Mouse (Mus musculus) large intestine, adult 2 months (tissue): ENCODE results near the gene C1ra. TPM values are rescaled to one million over a fixed set of nuclear protein-coding genes. Genes with fewer than 3 reads are reported as not detected.
"Not testable (repeated sequence)": the region's sequence is repeated elsewhere in the genome, so short reads cannot be mapped to it uniquely, and the experiment has no call there.

ENCODE experiments used
- DNase-seq: peaks from one replicate; pipeline ENCODE4 v3.0.0-alpha.2; 2012; ENCODE audit warnings: low read depth, low spot score
- WGBS: fragments of 180-500 bp; shearing (Covaris S2); methylation state at CpG from one replicate; pipeline ENCODE4 v1.1.7; 2018; 5-methylcytosine and 5-hydroxymethylcytosine counted together
- polyA plus RNA-seq: library from polyadenylated mRNA; depleted of rRNA; stranded (reverse); fragments of >200 nt; gene quantifications from 2 replicates; pipeline ENCODE4 v1.2.3, GENCODE M21; 2012; rRNA removed

C1ra gene
- polyA plus RNA-seq, 1 experiment, result 19.0 TPM

DNA sequence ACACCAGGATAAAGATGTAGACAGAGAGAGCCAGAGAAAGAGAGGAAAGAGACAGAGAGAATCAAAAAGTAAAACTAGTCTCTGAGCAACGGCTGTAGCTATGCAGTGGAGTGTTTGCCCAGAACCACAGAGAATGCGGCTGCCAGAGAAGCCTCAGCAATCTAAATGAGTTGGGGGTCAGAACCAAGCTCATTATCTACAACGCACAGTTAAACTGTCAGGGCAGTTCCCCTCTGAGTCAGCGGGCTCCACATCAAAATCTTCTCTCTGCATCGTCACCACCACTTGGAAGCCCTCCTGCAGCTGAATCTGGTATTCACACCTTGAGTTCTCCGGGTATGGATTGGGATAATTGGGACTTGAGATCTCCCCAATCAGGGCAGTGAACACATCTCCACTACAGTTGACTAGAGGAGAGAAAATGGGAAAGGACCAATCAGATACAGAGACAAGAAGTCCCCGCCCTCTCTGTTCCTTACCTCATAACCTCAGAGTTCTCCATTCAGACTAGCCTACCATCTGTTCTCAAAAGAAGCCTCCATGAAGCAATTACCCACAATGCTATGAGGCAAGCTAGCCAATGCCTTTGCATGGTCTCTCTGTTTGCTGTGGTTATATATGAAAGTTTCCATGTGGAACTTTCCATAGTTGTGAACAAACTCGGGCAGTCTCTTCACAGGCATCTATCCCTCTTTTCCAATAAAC, 24.1 kb downstream of the C1ra start:
- WGBS, result 75% methylated on average over 8 of the region's 8 CpGs
- DNase-seq, result not testable (repeated sequence)

DNA sequence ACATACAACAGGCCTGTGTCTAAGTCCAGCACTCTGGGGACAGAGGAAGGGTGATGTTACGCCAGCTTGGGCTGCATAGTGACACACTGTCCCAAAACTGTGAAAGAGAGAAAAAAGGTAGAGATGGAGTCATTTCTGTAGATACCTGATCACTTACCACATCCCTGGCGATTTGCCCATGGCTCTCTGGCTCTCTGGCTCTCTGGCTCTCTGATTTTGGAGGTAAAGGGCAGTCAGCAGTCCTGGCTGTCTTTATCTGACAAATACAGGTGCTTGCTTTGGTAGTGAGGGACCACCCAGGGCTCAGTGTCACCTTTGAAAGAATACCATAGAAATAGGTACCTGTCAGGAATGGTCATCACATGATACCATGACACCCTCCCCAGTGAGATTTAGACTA, 29.0 kb downstream of the C1ra start:
- DNase-seq, result not testable (repeated sequence)
- WGBS, result 79% methylated on average over 2 of the region's 2 CpGs

DNA sequence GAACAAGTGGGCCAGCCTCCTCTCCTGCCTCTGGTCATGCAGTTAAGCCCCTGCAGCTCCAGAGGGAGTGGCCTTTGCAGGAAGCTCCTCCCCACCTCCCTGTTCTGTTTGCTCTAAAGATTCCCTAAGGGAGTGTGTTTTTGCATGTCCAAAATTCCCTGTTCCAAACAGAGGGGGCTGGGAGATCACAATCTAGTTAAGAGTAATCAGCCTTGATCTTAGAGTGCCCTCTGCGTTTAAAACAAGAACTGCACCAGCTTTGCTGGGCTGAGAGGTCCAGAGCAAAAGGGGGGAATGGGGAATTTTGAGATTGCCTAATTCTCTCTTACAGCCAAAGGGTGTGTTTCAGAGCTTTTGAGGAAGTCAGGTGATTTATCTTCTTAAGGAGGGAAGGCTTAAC, 30.1 kb downstream of the C1ra start, which contains the start of gene C1s1:
Gene C1s1, minus strand, starts transcription at position 76 of the 400 bp plus-strand sequence.
- DNase-seq, result peak; percentile 8
- 0% methylated on average over 1 of the region's 1 CpGs for WGBS

DNA sequence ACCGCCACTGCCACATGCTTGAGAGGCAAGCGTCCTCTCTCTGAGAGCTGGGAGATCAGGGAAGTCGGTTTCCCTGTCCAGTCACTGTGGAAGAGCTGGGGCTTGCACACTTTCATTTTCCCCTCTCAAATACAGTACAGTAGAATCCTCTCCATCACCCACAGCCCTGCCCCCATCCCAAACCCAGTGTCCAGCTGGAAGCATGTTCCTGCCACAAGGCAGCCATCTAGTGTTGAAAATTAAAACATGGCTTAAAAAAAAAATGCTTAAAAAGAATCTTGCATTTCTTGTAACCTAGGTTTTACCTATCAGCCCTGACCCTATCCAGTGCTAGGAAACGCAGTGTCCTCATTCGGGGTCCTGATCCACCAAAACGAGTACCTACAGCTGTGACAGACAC, 32.3 kb downstream of the C1ra start:
- no peak for DNase-seq
- 76% methylated on average over 6 of the region's 6 CpGs for WGBS

DNA sequence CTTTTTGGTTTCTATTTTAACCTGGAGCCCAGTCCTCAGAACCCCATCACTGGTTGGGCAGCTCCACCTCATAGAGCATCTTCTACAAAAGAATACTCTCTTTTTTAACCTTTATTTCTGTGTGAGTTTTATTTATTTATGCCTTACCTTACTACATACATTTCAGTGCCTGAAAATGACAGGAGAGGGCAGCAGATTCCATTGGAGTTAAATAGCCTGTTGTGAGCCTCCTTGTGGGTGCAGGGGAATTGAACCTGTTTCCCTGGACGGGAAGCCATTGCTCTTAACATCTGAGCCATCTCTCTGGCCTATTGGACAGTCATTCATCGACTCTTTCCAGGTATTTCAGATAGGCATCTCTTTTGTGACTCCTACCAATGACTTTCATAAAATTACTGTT, 33.2 kb downstream of the C1ra start:
- DNase-seq, result no peak
- WGBS, result 68% methylated on average over 2 of the region's 2 CpGs

DNA sequence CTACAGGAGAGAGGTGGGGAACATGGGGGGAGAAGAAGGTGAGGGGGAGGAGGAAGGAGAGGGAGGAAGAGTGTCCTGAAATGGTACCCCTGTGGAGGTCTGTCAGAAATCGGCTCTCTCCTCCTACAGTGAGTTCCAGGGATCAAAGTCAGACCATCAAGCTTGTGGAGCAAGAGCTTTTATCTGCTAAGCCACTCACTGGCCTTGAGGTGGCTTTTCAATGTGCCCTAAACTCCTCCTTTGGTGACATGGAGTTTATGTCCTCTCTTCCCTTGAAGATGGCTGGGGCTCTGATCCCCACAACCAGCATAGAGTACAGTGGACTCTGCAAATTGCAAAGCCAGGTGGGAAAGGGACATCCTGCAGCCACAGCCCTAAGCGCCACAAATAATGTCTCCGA, 35.8 kb downstream of the C1ra start:
- not testable (repeated sequence) for DNase-seq
- WGBS, result 93% methylated on average over 3 of the region's 3 CpGs

DNA sequence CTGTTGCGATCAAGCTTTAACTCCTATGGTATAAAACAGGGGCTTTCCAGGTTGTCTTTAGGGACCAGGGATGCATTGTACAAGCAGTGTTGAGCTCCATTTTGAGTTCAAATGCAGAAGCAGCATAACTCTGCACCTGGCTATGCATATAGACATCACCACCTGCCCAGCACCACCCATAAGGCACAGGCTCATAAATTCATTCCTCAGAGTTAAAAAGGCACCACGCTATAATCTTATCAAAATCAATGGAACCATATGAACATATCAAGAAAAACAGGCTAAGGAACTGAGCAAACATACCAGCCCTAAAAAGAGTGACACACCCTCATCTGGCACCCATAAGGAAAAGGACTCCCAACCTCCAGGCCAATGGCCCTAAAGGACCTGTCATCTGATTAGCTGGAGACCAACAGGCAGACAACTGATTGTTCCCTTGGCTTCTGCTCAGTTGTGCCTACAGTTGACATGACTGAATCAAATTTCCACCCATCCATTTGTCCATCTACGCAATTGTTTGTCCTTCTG, 36.9 kb downstream of the C1ra start:
- peak; percentile 50 for DNase-seq
- 36% methylated on average over 3 of the region's 3 CpGs for WGBS

DNA sequence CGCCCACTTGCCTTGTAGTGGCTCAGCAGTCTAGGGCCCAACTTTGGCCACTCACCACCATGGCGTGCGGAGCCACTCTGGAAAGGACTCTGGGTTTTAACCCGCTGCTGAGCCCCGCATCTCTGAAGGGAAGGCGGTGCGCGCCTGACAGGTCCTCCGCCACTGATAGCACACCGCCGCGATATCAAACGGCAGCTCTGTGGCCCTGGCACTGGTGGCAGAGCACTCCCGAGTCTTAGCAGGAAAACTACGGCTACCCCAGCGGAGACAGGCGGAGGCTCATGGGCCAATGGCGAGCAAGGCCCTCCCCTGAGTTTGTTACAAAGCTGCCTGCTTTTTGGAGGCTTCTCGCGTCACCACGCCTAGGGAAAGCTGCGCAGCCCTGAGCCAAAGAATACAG, 40.6 kb downstream of the C1ra start:
- WGBS, result 83% methylated on average over 22 of the region's 22 CpGs
- DNase-seq, result no peak

DNA sequence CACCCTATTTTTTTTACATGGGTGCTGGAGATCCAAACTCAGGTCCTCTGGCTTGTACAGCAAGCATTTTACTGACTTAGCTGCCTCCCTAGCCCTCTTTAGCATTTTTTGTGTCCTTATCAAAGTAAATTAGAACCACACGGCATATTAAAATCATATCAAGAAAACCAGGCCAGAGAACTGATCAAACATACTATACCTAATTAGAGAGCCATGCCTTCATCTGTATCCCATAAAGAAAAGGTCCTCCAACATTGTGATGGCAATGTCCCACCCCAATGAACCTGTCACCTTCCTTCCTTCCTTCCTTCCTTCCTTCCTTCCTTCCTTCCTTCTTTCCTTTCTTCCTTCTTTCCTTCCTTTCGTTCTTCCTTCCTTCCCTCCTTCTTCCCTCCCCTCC, 43.8 kb downstream of the C1ra start:
- DNase-seq, result not testable (repeated sequence)
- 78% methylated on average over 2 of the region's 2 CpGs for WGBS

DNA sequence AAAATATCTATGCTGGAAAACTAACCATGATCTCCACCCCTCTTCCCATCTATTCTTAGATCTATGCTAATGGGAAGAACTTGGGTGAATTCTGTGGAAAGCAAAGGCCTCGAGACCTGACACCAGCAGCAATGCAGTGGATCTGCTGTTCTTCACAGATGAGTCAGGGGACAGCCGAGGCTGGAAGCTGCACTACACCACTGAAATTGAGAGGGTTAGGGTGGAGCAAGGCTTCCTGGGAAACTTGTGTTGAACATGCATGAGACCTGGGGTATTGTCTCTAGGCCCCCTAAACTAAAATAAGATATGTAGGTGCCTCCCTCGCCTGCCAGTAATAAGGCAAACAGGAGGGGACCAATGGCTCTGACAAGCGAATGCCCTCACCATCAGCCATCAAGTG, 49.0 kb downstream of the C1ra start:
- DNase-seq, result not testable (repeated sequence)
- 91% methylated on average over 4 of the region's 4 CpGs for WGBS

DNA sequence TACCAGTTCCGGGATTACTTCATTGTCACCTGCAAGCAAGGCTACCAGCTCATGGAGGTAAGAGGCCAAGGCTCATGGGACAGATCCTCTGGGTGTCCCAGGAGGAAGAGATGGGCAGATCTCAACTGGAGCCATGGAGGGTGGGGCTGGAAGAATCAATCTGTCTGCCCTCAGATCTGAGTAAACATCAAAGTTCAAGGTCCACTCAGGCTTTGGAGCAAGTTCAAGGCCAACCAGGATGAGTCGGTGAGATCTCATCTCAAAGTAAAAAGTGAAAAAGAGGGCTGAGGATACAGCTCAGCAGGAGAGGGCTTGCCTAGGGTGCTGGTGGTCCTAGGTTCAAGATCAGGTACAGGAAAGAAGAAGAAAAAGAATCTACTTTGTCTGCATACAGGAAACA, 49.4 kb downstream of the C1ra start:
- not testable (repeated sequence) for DNase-seq
- 74% methylated on average over 2 of the region's 2 CpGs for WGBS

DNA sequence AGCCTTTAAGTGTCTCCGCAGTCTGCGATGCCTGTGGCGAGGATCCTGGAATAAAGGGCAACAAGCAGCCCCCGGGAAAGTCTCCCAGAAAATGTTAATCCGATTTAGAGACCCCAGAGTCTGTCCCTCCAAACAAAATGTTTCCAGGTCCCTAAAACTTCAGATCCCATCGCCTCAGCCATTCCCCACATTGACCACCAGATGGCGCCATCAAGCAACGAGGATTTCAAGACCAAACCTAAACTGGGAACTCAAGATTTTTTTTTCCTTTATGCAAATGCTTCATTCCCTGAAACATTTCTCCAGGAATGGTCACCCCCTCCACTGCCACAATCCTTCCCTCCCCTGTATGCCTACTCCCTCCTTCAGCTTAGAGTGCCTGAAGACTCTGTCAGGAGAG, 57.8 kb downstream of the C1ra start, which contains the start of gene C1rb:
Gene C1rb, plus strand, starts transcription at position 269 of the 400 bp plus-strand sequence.
- DNase-seq, result peak; percentile 46
- WGBS, result 5% methylated on average over 8 of the region's 8 CpGs

Other genes with a start within 250 kb of the C1ra start
- gene Cd163, start 207.7 kb upstream of the C1ra start, polyA plus RNA-seq, result 0.53 and 0.84 TPM in 2 replicates
- 24.9 and 36.9 TPM in 2 replicates for gene Pex5, start 97.3 kb upstream of the C1ra start, polyA plus RNA-seq
- 0.90 and 1.6 TPM in 2 replicates for gene Clstn3, start 47.6 kb upstream of the C1ra start, polyA plus RNA-seq
- gene C1rl, start 19.3 kb upstream of the C1ra start, polyA plus RNA-seq, result 1.2 and 1.7 TPM in 2 replicates
- gene C1s1, start 30.0 kb downstream of the C1ra start, polyA plus RNA-seq, result 31.4 and 47.1 TPM in 2 replicates
- 0.04 TPM in 1 of 2 replicates, not detected in the other for gene C1rb, start 57.9 kb downstream of the C1ra start, polyA plus RNA-seq
- 0.02 and 0.18 TPM in 2 replicates for gene C1s2, start 123.7 kb downstream of the C1ra start, polyA plus RNA-seq
- 211 and 383 TPM in 2 replicates for gene Lpcat3, start 150.6 kb downstream of the C1ra start, polyA plus RNA-seq
- gene Emg1, start 199.8 kb downstream of the C1ra start, polyA plus RNA-seq, result 90.6 and 107 TPM in 2 replicates
- gene Phb2, start 199.9 kb downstream of the C1ra start, polyA plus RNA-seq, result 215 and 267 TPM in 2 replicates
- 35.0 and 38.7 TPM in 2 replicates for gene Ptpn6, start 226.3 kb downstream of the C1ra start, polyA plus RNA-seq
- gene Grcc10, start 229.0 kb downstream of the C1ra start, polyA plus RNA-seq, result 156 TPM in 2 replicates
- gene Gm45234, start 243.6 kb downstream of the C1ra start, polyA plus RNA-seq, result not detected in 2 replicates
- 31.9 and 33.6 TPM in 2 replicates for gene Atn1, start 244.1 kb downstream of the C1ra start, polyA plus RNA-seq